Mouse (Mus musculus) ES-E14 (cell line): ENCODE results near the gene Creb3l2.

ENCODE experiments used
- CHD2 ChIP-seq: IDR thresholded peaks from 2 replicates; pipeline ENCODE4 v1.6.1; 2014; ENCODE audit warnings: mild to moderate bottlenecking, low read depth, low read length, inconsistent platforms
- HCFC1 ChIP-seq: IDR thresholded peaks from 2 replicates; pipeline ENCODE4 v1.6.1; 2012; ENCODE audit warnings: low read length, inconsistent platforms, borderline replicate concordance; ENCODE audit not compliant: insufficient read depth
- MAFK ChIP-seq: IDR thresholded peaks from 2 replicates; pipeline ENCODE4 v1.6.1; 2014; ENCODE audit warnings: mild to moderate bottlenecking, low read depth, low read length, inconsistent platforms; ENCODE audit not compliant: insufficient read depth
- ZC3H11A ChIP-seq: IDR thresholded peaks from 2 replicates; pipeline ENCODE4 v1.6.1; 2012; ENCODE audit warnings: low read depth, mild to moderate bottlenecking, inconsistent platforms, low read length, borderline replicate concordance
- ZNF384 ChIP-seq: IDR thresholded peaks from 2 replicates; pipeline ENCODE4 v1.6.1; 2012; ENCODE audit warnings: low read depth, low read length, inconsistent platforms

DNA sequence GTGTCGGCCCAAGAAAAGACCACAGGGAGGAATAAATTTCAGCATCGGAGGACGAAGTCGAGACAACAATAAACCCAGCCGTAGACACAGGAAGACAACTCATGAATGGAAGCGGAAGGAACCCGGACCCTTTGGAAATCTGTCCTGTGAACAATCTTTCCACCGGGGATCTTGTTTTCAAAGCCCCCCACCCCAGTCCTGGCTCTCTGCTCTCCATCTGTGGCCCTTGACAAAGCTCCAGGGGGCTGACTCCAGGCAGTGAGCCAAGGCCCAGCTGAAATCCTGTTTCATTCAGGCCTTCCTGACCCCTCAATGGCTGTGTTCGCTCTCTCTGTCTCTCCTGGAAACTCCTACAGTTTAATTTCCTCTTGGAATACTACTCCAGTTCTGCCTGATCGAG, 66.5 kb downstream of the Creb3l2 start:
- TF ChIP-seq MAFK (no peak), HCFC1 (no peak), ZC3H11A (no peak), ZNF384 (no peak), CHD2 (no peak)
